Mouse (Mus musculus): ENCODE results near the gene Rasef.

DNA sequence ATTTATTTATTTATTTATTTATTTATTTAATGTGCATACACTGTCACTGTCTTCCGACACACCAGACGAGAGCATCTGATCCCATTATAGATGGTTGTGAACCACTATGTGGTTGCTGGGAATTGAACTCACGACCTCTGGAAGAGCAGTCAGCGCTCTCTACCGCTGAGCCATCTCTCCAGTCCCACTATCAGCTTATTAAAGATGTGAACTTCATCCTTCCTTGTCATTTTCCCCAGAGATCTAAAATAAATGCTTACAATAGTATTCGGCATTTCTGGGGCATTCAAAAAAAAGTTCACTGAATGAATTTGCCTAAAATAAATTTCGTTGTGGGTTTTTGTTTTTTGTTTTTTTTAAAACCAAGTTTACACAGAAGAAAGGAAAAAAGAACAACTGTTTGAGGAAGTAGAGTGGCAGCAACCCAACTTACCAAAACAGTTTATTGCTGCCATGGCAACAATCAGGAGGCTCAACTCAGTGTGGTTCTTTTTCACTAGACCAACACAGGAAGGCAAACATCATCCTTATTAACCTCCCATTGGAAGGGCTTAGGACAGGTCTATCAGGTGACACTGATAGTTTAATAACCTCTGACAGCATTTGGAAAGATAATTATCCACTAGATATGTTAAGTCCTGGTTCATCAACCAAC is 2.6 kb downstream of the Rasef start:
- no peak for TF ChIP-seq GATA1 (IDR thresholded peaks at IDR 0.05; ENCODE audit: borderline replicate concordance, low read length)
- no peak for TF ChIP-seq FLI1 (IDR thresholded peaks at IDR 0.05; ENCODE audit: low read length)
